Mouse (Mus musculus): ENCODE data around the gene Herc1.
A peak's percentile ranks its signal among the peaks of the same experiment; 100 is the strongest.
"Not testable (repeated sequence)": the region's sequence is repeated elsewhere in the genome, so short reads cannot be mapped to it uniquely, and the experiment has no call there.

Gene Herc1

GRCm38 (mm10) chr9:66349144-66349859 lies 948 bp upstream of the Herc1 start:
- no peak for DNase-seq (ENCODE audit: low spot score)

- peak; percentile 37 for DNase-seq (ENCODE audit: low spot score)
Observed at GRCm38 (mm10) chr9:66350788-66351430, 659 bp downstream of the Herc1 start.

GRCm38 (mm10) chr9:66352704-66353103 lies 2.5 kb downstream of the Herc1 start:
- no peak for DNase-seq (ENCODE audit: low spot score)

- no peak for DNase-seq (ENCODE audit: low spot score)
Observed at GRCm38 (mm10) chr9:66359135-66359534, 8.9 kb downstream of the Herc1 start.

GRCm38 (mm10) chr9:66360143-66360690 lies 10.0 kb downstream of the Herc1 start:
- no peak for DNase-seq (ENCODE audit: low spot score)

DNA sequence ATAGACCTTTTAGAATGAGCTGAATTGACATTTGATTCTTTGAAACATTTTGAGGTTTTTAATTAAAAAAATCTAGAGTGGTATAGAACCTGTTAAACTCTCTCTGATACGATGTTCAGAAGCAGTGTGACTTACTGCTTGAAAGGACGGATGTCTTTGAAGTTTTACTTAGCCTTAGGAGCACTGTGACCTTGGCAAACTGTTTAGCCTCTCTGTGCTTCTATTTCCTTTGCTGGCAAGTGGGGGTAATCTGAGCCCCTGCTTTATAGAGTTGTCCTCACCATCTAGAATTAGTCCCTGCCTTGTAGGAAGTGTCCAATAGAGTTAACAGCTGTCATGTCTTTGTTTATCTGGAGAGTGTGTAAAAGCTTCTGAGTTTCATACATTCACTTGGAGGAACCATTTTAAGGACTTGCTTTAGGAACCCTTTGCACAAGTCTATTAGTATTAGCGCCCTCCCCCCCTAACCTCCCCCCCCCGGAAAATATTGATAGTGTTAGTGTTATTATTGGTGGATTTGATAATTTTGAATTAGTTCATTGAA lies 18.7 kb downstream of the Herc1 start:
- no peak for DNase-seq (ENCODE audit: low spot score)

DNA sequence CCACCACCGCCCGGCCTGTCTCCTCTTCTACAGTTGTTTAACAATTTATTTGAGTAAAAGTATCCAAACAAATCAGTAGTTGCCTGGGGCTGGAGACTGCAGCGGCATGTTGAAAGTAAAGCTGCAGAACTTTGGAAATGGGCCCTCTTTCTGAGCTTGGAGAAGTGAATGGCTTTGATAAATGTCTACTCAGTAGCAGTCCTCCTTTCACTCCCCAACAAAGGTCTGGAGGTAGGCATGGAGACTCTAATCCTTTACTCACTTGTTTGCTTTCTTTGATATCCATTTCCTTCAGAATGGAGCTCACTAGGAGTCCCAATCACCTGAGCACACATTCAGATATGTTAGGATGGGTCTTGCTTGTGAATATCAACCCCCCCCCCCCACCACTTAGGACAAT lies 20.1 kb downstream of the Herc1 start:
- no peak for DNase-seq (ENCODE audit: low spot score)

DNA sequence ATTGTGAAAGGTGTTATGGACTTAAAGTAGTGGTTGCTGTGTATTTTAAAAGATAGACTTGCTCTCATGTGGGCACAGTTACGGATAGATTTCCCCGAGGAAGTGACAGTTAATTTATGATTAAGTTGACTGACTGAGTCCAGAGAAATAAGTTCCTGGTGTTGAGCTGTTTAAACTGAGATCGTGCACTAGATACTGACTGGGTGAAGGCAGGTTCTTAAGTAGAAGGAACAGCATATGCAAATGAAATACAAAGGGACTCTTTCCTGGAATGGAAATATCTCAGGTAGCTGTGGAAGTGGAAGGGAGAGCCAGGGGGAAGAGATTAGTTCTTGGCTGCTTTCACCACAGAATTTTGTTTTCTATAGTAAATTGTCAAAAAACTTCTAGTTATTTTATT lies 20.6 kb downstream of the Herc1 start:
- no peak for DNase-seq (ENCODE audit: low spot score)

GRCm38 (mm10) chr9:66373432-66373831 lies 23.2 kb downstream of the Herc1 start:
- DNase-seq (ENCODE audit: low spot score): no peak

DNA sequence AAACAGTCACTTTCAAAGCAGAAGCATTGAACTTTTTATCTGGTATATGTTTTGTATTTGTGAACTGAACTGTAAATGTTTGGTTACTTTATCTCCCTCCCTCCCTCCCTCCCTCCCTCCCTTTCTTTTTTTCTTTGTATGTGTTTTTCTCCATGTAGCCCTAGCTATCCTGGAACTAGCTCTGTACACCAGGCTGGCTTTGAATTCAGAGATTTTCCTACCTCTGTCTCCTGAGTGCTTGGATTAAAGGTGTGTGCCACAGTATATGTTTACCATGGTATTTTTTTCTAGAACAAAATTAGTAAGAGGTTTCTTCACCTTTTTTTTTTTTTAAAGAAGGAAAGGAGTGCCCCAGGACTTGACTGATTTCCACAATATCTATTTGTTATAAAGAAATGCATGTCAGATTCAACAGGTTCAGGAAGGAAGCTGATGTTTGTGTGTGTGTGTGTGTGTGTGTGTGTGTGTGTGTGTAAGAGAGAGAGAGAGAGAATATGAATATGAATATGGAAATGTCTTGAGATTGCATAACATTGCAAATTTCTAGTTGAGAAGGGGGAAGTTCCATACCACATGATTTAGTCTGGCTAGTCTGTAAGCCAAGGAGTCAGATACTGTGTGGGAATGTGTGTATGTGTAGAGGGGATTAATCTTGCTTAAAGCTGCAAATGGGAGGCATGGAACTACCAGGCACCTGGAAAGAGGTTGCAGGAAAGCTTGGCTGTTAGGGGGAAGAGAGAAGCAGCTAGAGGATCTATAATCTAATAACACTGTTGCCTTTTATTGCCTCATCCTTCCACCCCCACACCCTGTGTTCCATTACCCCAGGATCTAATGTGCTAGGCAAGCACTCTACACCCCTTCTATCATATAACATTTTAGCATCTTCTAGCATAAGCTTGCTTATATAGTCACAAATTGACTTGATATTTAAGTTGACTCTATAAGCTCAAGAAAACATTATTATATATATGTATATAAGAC lies 24.5 kb downstream of the Herc1 start:
- no peak for DNase-seq (ENCODE audit: low spot score)

GRCm38 (mm10) chr9:66383417-66383816 lies 33.2 kb downstream of the Herc1 start:
- DNase-seq (ENCODE audit: low spot score): no peak

DNA sequence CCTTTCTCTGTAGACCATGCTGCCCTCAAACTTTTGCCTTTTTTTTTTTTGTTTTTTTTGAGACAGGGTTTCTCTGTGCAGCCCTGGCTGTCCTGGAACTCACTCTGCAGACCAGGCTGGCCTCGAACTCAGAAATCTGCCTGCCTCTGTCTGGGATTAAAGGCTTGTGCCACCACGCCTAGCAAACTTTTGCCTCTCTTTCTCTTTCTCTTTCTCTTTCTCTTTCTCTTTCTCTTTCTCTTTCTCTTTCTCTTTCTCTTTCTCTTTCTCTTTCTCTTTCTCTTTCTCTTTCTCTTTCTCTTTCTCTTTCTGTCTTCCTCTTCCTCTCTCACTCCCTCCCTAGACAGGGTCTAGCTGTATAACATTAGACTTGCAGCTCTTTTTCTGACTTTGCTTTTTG lies 40.1 kb downstream of the Herc1 start:
- DNase-seq (ENCODE audit: low spot score): not testable (repeated sequence)

DNA sequence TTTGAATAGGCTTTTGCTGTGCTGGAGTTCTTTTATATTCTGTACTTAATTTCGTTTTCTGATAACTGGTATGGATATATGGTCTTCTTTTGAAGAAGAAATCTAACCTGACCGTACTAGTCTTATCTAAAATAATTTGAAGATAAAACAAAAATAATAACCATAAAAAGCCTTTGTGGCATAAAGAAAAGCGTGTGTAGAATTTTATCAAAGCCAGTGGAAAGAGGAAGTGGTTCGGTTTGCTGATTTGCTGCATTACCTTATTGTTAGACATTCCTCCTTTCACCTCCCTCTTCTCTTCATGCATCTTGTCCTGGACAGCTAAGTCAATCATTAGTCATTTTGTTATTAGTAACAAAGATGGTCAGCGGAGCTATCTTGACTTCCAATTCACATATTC lies 43.1 kb downstream of the Herc1 start:
- no peak for DNase-seq (ENCODE audit: low spot score)

DNA sequence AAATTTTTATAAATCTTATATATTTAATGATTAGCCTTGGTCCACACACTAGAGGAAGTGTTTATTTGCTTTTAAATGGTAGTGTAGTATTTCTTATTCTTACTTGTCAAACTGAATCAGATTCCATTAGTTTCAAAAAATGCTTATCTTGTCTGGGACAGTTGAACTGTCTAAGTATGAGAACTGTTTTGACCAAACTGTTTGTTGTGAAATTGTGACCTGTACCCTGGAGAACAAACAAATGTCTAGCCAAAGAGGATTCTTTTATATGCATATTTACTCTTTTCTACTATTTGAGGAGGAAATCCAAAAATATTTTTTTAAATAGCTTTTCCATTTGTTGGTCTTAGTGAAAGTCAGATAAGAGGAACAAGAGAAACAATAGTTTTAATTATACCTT lies 73.2 kb downstream of the Herc1 start:
- DNase-seq (ENCODE audit: low spot score): no peak

DNA sequence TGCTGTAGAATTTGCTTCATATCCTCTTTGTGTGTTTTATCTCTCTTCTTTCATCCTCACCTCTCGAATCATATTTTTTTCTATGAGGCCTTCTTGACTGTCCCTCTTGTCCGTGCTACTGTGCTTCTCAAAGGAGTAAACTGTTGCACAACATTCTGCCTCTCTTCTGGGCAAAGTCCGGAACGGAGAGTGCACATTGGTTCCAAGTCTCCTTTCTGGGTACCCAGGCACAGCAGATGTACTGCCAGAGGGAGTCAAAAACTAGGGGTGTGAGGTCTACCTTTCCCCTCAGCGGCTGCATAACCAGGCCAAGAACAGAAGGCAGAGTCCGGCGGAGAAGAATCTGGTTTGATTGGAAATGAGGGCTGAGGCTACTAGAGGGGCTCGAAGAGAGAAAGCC lies 89.8 kb downstream of the Herc1 start:
- DNase-seq (ENCODE audit: low spot score): no peak

DNA sequence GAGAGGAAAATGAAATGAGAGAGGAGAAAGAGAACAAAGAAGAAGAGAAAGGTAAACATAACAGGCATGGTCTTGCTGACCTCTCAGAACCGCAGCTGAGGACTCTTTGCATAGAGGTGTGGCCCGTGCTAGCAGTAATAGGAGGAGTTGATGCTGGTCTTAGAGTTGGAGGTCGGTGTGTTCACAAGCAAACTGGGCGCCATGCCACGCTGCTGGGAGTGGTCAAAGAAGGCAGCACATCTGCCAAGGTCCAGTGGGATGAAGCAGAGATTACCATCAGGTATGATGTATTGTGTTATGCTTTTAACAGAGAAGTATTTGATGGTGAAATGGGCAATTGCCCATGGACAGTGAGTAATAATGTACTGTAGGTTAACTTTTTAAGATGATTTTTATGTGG lies 98.0 kb downstream of the Herc1 start:
- DNase-seq (ENCODE audit: low spot score): no peak

DNA sequence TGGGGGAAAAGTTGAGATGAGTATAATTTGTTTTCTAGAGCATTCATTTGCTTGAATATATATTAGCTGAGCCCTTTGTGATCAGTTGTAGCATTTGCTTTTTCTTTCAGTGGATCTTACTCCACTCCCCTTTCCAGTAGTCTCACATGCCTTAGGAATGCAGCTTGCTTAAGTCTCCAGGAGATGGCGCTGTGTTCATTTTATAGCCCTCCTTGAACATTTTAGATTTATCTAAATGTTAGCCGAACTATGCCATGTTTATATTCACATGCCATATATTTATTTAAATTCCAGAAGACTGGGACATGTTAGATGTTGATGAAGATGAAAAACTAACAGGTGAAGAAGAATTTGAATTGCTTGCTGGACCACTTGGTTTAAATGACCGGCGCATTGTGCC lies 114.8 kb downstream of the Herc1 start:
- peak; percentile 77 for DNase-seq (ENCODE audit: low spot score)

DNA sequence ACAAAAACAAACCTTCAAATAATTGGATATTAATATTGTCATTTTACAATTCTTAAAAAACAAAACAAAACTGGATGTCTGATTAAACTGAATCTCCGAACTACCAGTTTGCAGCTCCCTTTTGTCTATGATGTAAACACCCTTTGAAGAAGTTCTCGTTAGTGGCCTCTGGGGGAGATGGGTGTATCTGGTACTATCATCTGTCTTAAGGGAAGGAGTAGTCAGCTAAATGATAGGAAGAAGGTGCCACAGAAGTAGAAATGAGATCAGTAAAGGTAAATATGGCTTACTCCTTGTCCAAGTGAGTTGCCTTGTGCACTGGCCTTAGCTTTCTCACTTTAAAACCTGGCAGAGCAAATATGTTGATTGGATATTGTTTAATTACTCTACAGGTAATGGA lies 127.5 kb downstream of the Herc1 start:
- no peak for DNase-seq (ENCODE audit: low spot score)

DNA sequence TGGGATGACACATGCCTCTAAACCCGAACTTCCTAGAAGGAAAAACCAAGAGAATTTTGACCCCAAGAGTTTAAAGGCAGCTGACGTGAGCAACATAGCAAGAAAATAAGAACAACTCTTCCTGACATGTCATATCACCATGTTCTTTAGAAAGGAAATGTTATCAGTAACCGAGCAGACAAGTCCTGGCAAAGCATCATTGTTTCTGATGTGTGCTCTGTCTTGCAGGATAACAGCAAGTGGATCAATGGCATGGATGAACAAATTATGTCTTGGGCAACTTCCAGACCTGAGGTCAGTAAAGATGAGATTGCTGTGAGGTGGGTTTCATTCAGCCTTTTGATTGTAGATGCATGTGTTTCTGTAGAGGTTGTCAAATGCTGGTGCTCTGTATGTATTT lies 133.2 kb downstream of the Herc1 start:
- DNase-seq (ENCODE audit: low spot score): no peak

GRCm38 (mm10) chr9:66488786-66489185 lies 138.5 kb downstream of the Herc1 start:
- DNase-seq (ENCODE audit: low spot score): no peak

- DNase-seq (ENCODE audit: low spot score): no peak
Observed at GRCm38 (mm10) chr9:66492361-66492760, 142.1 kb downstream of the Herc1 start.

GRCm38 (mm10) chr9:66493992-66494391 lies 143.7 kb downstream of the Herc1 start:
- DNase-seq (ENCODE audit: low spot score): no peak

Data from retina, embryonic 14.5 days (tissue).